Mouse (Mus musculus) MEL (cell line): ENCODE measurements around the gene Fsip2. TPM values are rescaled to one million over a fixed set of nuclear protein-coding genes. Genes with fewer than 3 reads are reported as not detected.

ENCODE experiments used
- DNase-seq: peaks from one replicate; pipeline ENCODE4 v3.0.0; 2011; ENCODE audit warnings: low read depth, low spot score
- H3K27ac ChIP-seq: 2 replicates; pipeline ENCODE4 v1.5.1; 2012; ENCODE audit warnings: low read depth, mild to moderate bottlenecking, control low read depth, low read length, moderate library complexity; ENCODE audit not compliant: control insufficient read depth
- H3K27me3 ChIP-seq, 2 experiments: fragments of 150-350 bp in 1 of 2; sonication (generic) in 1 of 2; 2 replicates each; pipeline ENCODE4 v1.6.1; 2012; ENCODE audit warnings: low read length in 2 of 2, mild to moderate bottlenecking in 2 of 2, improper control_type of control experiment in 1 of 2, moderate library complexity in 1 of 2; ENCODE audit not compliant: insufficient read depth in 2 of 2, control insufficient read depth in 1 of 2
- H3K36me3 ChIP-seq, 2 experiments: 2 replicates each; pipeline ENCODE4 v1.6.1; 2012 to 2014; ENCODE audit warnings: low read length in 2 of 2, improper control_type of control experiment in 1 of 2, inconsistent platforms in 1 of 2, mild to moderate bottlenecking in 1 of 2; ENCODE audit not compliant: insufficient read depth in 2 of 2, control insufficient read depth in 1 of 2
- H3K4me1 ChIP-seq, 2 experiments: fragments of 150-350 bp in 1 of 2; sonication (generic) in 1 of 2; 2 replicates each; pipeline ENCODE4 v1.6.1; 2012; ENCODE audit warnings: low read length in 2 of 2, improper control_type of control experiment in 1 of 2, mild to moderate bottlenecking in 1 of 2; ENCODE audit not compliant: insufficient read depth in 2 of 2, control insufficient read depth in 1 of 2
- H3K4me3 ChIP-seq, 2 experiments: fragments of 150-350 bp in 1 of 2; sonication (generic) in 1 of 2; 2 replicates each; pipeline ENCODE4 v1.5.1; 2012; ENCODE audit warnings: low read depth in 2 of 2, low read length in 2 of 2, mild to moderate bottlenecking in 2 of 2, moderate library complexity in 2 of 2, control low read depth in 1 of 2, improper control_type of control experiment in 1 of 2; ENCODE audit not compliant: control insufficient read depth in 1 of 2, insufficient read depth in 1 of 2
- H3K79me2 ChIP-seq: 2 replicates; pipeline ENCODE4 v1.6.1; 2012; ENCODE audit warnings: mild to moderate bottlenecking, low read length, moderate library complexity; ENCODE audit not compliant: control insufficient read depth, poor library complexity, insufficient read depth
- H3K9ac ChIP-seq: 2 replicates; pipeline ENCODE4 v1.6.1; 2012; ENCODE audit warnings: low read depth, mild to moderate bottlenecking, control low read depth, low read length, moderate library complexity; ENCODE audit not compliant: control insufficient read depth, poor library complexity, severe bottlenecking
- H3K9me3 ChIP-seq: fragments of 150-350 bp; sonication (generic); replicated peaks from 2 replicates; pipeline ENCODE4 v1.6.1; 2012; ENCODE audit warnings: mild to moderate bottlenecking, low read length, improper control_type of control experiment, moderate library complexity; ENCODE audit not compliant: insufficient read depth
- ELF1 ChIP-seq: IDR thresholded peaks from 2 replicates; pipeline ENCODE4 v1.6.1; 2014; ENCODE audit warnings: low read depth, mild to moderate bottlenecking, inconsistent platforms, low read length, improper control_type of control experiment, moderate library complexity
- GATA1 ChIP-seq: IDR thresholded peaks from 2 replicates; pipeline ENCODE4 v1.6.1; 2011; ENCODE audit warnings: low read depth, low read length, improper control_type of control experiment
- HCFC1 ChIP-seq: IDR thresholded peaks from 2 replicates; pipeline ENCODE4 v1.6.1; 2012; ENCODE audit warnings: low read depth, mild to moderate bottlenecking, inconsistent platforms, low read length, improper control_type of control experiment, moderate library complexity
- JUND ChIP-seq: IDR thresholded peaks from 2 replicates; pipeline ENCODE4 v1.6.1; 2011; ENCODE audit warnings: low read depth, mild to moderate bottlenecking, improper control_type of control experiment, low read length
- MAFK ChIP-seq: IDR thresholded peaks from 2 replicates; pipeline ENCODE4 v1.6.1; 2011; ENCODE audit warnings: low read depth, mild to moderate bottlenecking, low read length, improper control_type of control experiment, borderline replicate concordance
- MAX ChIP-seq: IDR thresholded peaks from 2 replicates; pipeline ENCODE4 v1.6.1; 2011; ENCODE audit warnings: low read length, improper control_type of control experiment
- MAZ ChIP-seq: IDR thresholded peaks from 2 replicates; pipeline ENCODE4 v1.6.1; 2012; ENCODE audit warnings: low read depth, mild to moderate bottlenecking, inconsistent platforms, low read length, improper control_type of control experiment
- MEF2A ChIP-seq: IDR thresholded peaks from 2 replicates; pipeline ENCODE4 v1.6.1; 2014; ENCODE audit warnings: low read depth, mild to moderate bottlenecking, inconsistent platforms, low read length, improper control_type of control experiment; ENCODE audit not compliant: poor library complexity, insufficient replicate concordance, severe bottlenecking; ENCODE audit errors: extremely low read depth
- MYB ChIP-seq: IDR thresholded peaks from 2 replicates; pipeline ENCODE4 v1.6.1; 2011; ENCODE audit warnings: mild to moderate bottlenecking, low read depth, low read length, improper control_type of control experiment
- NELFE ChIP-seq: IDR thresholded peaks from 2 replicates; pipeline ENCODE4 v1.6.1; 2011; ENCODE audit warnings: low read depth, low read length, improper control_type of control experiment
- POLR2A ChIP-seq, 2 experiments: IDR thresholded peaks; 2 replicates each; pipeline ENCODE4 v1.6.1; 2011 to 2012; ENCODE audit warnings: low read length in 2 of 2, mild to moderate bottlenecking in 2 of 2, control low read depth in 1 of 2, improper control_type of control experiment in 1 of 2, low read depth in 1 of 2, moderate library complexity in 1 of 2; ENCODE audit not compliant: control insufficient read depth in 1 of 2, insufficient read depth in 1 of 2, poor library complexity in 1 of 2
- RAD21 ChIP-seq: IDR thresholded peaks from 2 replicates; pipeline ENCODE4 v1.6.1; 2011; ENCODE audit warnings: mild to moderate bottlenecking, low read depth, low read length, improper control_type of control experiment
- SIN3A ChIP-seq: IDR thresholded peaks from 2 replicates; pipeline ENCODE4 v1.6.1; 2012; ENCODE audit warnings: low read length, improper control_type of control experiment, inconsistent platforms
- TBP ChIP-seq: IDR thresholded peaks from 2 replicates; pipeline ENCODE4 v1.8.0; 2011; ENCODE audit warnings: low read depth, low read length, improper control_type of control experiment
- UBTF ChIP-seq: IDR thresholded peaks from 2 replicates; pipeline ENCODE4 v1.6.1; 2012; ENCODE audit warnings: low read depth, mild to moderate bottlenecking, inconsistent platforms, low read length, improper control_type of control experiment, moderate library complexity, borderline replicate concordance; ENCODE audit not compliant: insufficient read depth
- USF2 ChIP-seq, 2 experiments: IDR thresholded peaks; 2 replicates each; pipeline ENCODE4 v1.6.1; 2011 to 2012; ENCODE audit warnings: improper control_type of control experiment in 2 of 2, low read length in 2 of 2, borderline replicate concordance in 1 of 2, inconsistent platforms in 1 of 2, low read depth in 1 of 2, mild to moderate bottlenecking in 1 of 2; ENCODE audit not compliant: insufficient read depth in 1 of 2
- ZC3H11A ChIP-seq: IDR thresholded peaks from 2 replicates; pipeline ENCODE4 v1.6.1; 2012; ENCODE audit warnings: low read depth, mild to moderate bottlenecking, inconsistent platforms, low read length, improper control_type of control experiment
- ZMIZ1 ChIP-seq: IDR thresholded peaks from 2 replicates; pipeline ENCODE4 v1.6.1; 2012; ENCODE audit warnings: low read depth, mild to moderate bottlenecking, inconsistent platforms, low read length, improper control_type of control experiment, moderate library complexity
- polyA plus RNA-seq, 2 experiments: library from polyadenylated mRNA; stranded (reverse) in 1 of 2; unstranded in 1 of 2; fragments of >175 nt in 1 of 2; fragments of >200 nt in 1 of 2; gene quantifications; 2 replicates each; pipeline versions ENCODE4 v1.2.1 to v1.2.4; 2012; ENCODE audit warnings: low replicate concordance in 2 of 2, low read depth in 1 of 2; ENCODE audit not compliant: insufficient read length in 2 of 2, insufficient read depth in 1 of 2, missing spikeins in 1 of 2
- total RNA-seq: library from RNA; depleted of rRNA; stranded (reverse); fragments of 300-350 nt; gene quantifications from 2 replicates; pipeline ENCODE4 v1.2.3, GENCODE M21; 2012; rRNA removed

Gene Fsip2
- total RNA-seq (not detected in 2 replicates), polyA plus RNA-seq (not detected)

DNA sequence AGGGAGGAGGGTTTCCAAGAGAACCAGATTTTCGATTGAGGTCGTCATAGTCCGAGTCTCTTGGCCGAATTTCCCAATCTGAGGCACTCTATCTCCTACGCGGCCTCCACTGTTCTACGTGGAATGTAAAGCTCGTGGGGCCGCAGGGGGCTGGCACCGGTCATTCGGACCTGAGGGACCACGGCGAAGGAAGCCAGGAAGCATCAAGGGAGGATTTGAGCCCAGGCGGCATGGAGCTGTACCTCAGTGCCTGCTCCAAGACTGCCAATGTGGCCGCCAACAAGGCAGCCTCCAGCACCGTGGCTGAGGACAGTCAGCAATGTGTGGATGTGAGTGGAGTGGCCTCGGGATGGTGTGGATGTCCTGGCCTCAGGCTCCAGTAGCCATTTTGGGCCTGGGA, at the start of gene Fsip2:
Gene Fsip2, plus strand, starts transcription at position 163 of the 400 bp plus-strand sequence.
- Histone ChIP-seq H3K36me3 (no peaks in the 10 kb centered on the region), H3K27me3 (no peaks in the 10 kb centered on the region), H3K4me1 (no peaks in the 10 kb centered on the region), H3K9me3 (no peaks in the 10 kb centered on the region), H3K4me3 (no peak within 1 kb of the TSS), H3K79me2 (no peaks in the 10 kb centered on the region), H3K27ac (no peak within 1 kb of the TSS), H3K9ac (no peak within 1 kb of the TSS)
- DNase-seq: no peak
- TF ChIP-seq MYB (no peak), RAD21 (no peak), MAX (no peak), USF2 (IDR thresholded peaks at IDR 0.05; ENCODE audit: borderline replicate concordance in 1 of 2, insufficient read depth in 1 of 2, low read depth in 1 of 2, low read length in 2 of 2) (no peak), NELFE (no peak), ZC3H11A (no peak), JUND (no peak), SIN3A (no peak), MAZ (no peak)

DNA sequence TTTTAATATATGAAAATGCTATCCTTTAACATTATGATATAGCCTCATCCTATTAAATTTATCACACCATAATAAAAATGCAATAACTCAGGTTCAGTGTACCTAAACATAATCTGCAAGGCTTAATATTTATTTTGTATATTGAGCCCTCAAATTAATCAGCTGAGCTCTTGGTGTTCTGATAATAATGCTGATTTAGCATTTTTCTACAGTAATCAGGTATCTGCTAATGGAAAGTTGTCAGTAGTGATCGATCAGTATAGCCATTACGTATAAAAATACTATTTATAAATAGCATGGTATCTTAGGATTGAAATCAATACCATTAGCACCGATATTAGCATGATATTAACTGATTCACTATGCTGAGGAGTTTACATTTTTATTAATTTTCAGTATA, 20.0 kb downstream of the Fsip2 start:
- Histone ChIP-seq H3K9ac (no peak overlapping the region), H3K4me1 (no peaks in the 10 kb centered on the region), H3K27ac (no peak overlapping the region), H3K36me3 (no peaks in the 10 kb centered on the region), H3K27me3 (no peaks in the 10 kb centered on the region), H3K9me3 (no peaks in the 10 kb centered on the region), H3K4me3 (no peak overlapping the region), H3K79me2 (no peaks in the 10 kb centered on the region)
- TF ChIP-seq POLR2A (IDR thresholded peaks at IDR 0.05; ENCODE audit: control insufficient read depth in 1 of 2, insufficient read depth in 1 of 2, low read depth in 1 of 2, low read length in 2 of 2, poor library complexity in 1 of 2) (no peak), GATA1 (no peak), MAFK (peak; percentile 43; the same call in 1 of the 2 replicates)
- no peak for DNase-seq

DNA sequence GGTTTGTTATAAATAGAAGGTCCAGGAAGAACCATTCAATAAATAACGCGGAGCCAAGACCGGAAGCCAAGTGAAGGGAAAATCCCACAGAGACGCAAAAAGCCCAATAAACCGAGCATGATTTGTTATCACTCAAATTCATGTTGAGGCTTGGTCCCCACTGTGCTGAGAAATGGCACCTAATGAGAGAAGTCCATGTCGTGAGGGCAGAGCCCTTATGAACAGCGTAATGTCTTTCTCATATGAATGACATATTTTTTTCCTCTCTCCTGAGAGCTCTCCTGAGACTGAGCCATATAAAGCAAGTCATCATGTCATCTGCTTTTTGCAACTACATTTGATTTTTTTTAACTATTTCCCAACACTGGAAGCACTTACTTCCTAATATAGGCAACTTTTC, 82.4 kb downstream of the Fsip2 start:
- Histone ChIP-seq H3K9me3 (no peaks in the 10 kb centered on the region), H3K79me2 (no peaks in the 10 kb centered on the region)
- DNase-seq: no peak

More for the DNA sequence above, 82.4 kb downstream of the Fsip2 start:
- Histone ChIP-seq H3K27ac (no peak overlapping the region), H3K4me3 (no peak overlapping the region), H3K4me1 (no peaks in the 10 kb centered on the region), H3K9ac (no peak overlapping the region), H3K36me3 (no peaks in the 10 kb centered on the region)
- TF ChIP-seq MAX (no peak), UBTF (no peak), JUND (no peak), GATA1 (no peak), ELF1 (no peak), HCFC1 (no peak), MEF2A (no peak), ZMIZ1 (no peak), TBP (no peak)
- TF ChIP-seq, all 39 proteins: peak for 0
- no peaks in the 10 kb centered on the region for H3K27me3 ChIP-seq
